Mouse (Mus musculus) heart, embryonic 12.5 days (tissue): ENCODE data around the gene Gpr107. TPM values are rescaled to one million over a fixed set of nuclear protein-coding genes. Genes with fewer than 3 reads are reported as not detected.

Source experiments
- ATAC-seq: fragments of 200-750 bp; cut with Nextera tagmentation; 2 replicates; pipeline ENCODE4 v1.8.0; 2017; ENCODE audit warnings: moderate TSS enrichment, moderate library complexity; ENCODE audit not compliant: insufficient number of reproducible peaks, low FRiP score
- H3K27ac ChIP-seq: fragments of 300-500 bp; sonication (generic); 2 replicates; pipeline ENCODE4 v1.5.1; 2016; ENCODE audit warnings: mild to moderate bottlenecking, moderate library complexity; ENCODE audit not compliant: poor library complexity, severe bottlenecking
- H3K27me3 ChIP-seq: fragments of 300-500 bp; sonication (generic); replicated peaks from 2 replicates; pipeline ENCODE4 v1.6.1; 2016; ENCODE audit warnings: mild to moderate bottlenecking, moderate library complexity
- H3K36me3 ChIP-seq: fragments of 300-500 bp; sonication (generic); 2 replicates; pipeline ENCODE4 v1.6.1; 2016; ENCODE audit warnings: mild to moderate bottlenecking, moderate library complexity
- H3K4me1 ChIP-seq: fragments of 300-500 bp; sonication (generic); replicated peaks from 2 replicates; pipeline ENCODE4 v1.6.1; 2016; ENCODE audit warnings: mild to moderate bottlenecking
- H3K4me2 ChIP-seq: fragments of 300-500 bp; sonication (generic); 2 replicates; pipeline ENCODE4 v1.6.1; 2016; ENCODE audit warnings: mild to moderate bottlenecking, moderate library complexity
- H3K4me3 ChIP-seq: fragments of 300-500 bp; sonication (generic); 2 replicates; pipeline ENCODE4 v1.5.1; 2016; ENCODE audit warnings: mild to moderate bottlenecking
- H3K9ac ChIP-seq: fragments of 300-500 bp; sonication (generic); 2 replicates; pipeline ENCODE4 v1.6.1; 2016; ENCODE audit warnings: mild to moderate bottlenecking, moderate library complexity
- H3K9me3 ChIP-seq: fragments of 300-500 bp; sonication (generic); replicated peaks from 2 replicates; pipeline ENCODE4 v1.6.1; 2016; ENCODE audit warnings: mild to moderate bottlenecking, moderate library complexity
- WGBS: fragments of 180-500 bp; shearing (Covaris S2); methylation state at CpG from one replicate; pipeline ENCODE4 v1.1.7; 2016; 5-methylcytosine and 5-hydroxymethylcytosine counted together
- polyA plus RNA-seq: library from polyadenylated mRNA; unstranded; fragments of >200 nt; fragmentation: Nextera tagmentation; extraction: Ambion mirVana; gene quantifications from 2 replicates; pipeline ENCODE4 v1.2.1, GENCODE M21; 2016

Gene Gpr107
- polyA plus RNA-seq, 1 experiment from 2014 or later: 37.4 TPM

GRCm38 (mm10) chr2:31200051-31200450 lies 47.9 kb downstream of the Gpr107 start:
- peak overlapping the region; percentile 50 for H3K27ac ChIP-seq
- H3K9ac ChIP-seq: no peak overlapping the region
- H3K4me3 ChIP-seq: no peak overlapping the region
- no peak overlapping the region for H3K4me2 ChIP-seq
- no peaks in the 10 kb centered on the region for H3K27me3 ChIP-seq
- H3K4me1 ChIP-seq: peaks cover 70% of the 10 kb centered on the region
- no peaks in the 10 kb centered on the region for H3K9me3 ChIP-seq
- H3K36me3 ChIP-seq: peaks cover 46% of the 10 kb centered on the region
- ATAC-seq: no peak
- WGBS: 56% methylated on average over 2 of the region's 2 CpGs

GRCm38 (mm10) chr2:31201851-31202250 lies 49.7 kb downstream of the Gpr107 start:
- Histone ChIP-seq H3K27me3 (no peaks in the 10 kb centered on the region), H3K4me3 (no peak overlapping the region), H3K9ac (peak overlapping the region; percentile 23; the same call in 1 of the 2 replicates), H3K4me2 (no peak overlapping the region), H3K36me3 (peaks cover 35% of the 10 kb centered on the region), H3K27ac (peak overlapping the region; percentile 80), H3K4me1 (peaks cover 85% of the 10 kb centered on the region), H3K9me3 (no peaks in the 10 kb centered on the region)
- ATAC-seq: no peak
- 31% methylated on average over 7 of the region's 7 CpGs for WGBS

- Histone ChIP-seq H3K9me3 (no peaks in the 10 kb centered on the region), H3K9ac (peak overlapping the region; percentile 23; the same call in 1 of the 2 replicates), H3K27me3 (no peaks in the 10 kb centered on the region), H3K4me3 (no peak overlapping the region), H3K4me1 (peaks cover 85% of the 10 kb centered on the region), H3K4me2 (no peak overlapping the region), H3K36me3 (peaks cover 33% of the 10 kb centered on the region), H3K27ac (peak overlapping the region; percentile 80)
- ATAC-seq: no peak
- 32% methylated on average over 3 of the region's 3 CpGs for WGBS
Observed at GRCm38 (mm10) chr2:31202357-31202756, 50.2 kb downstream of the Gpr107 start.

GRCm38 (mm10) chr2:31202956-31203355 lies 50.8 kb downstream of the Gpr107 start:
- Histone ChIP-seq H3K9me3 (no peaks in the 10 kb centered on the region), H3K4me3 (no peak overlapping the region), H3K4me1 (peaks cover 85% of the 10 kb centered on the region), H3K27ac (peak overlapping the region; percentile 80), H3K27me3 (no peaks in the 10 kb centered on the region), H3K36me3 (peaks cover 31% of the 10 kb centered on the region), H3K4me2 (no peak overlapping the region), H3K9ac (0 out of 2 replicates have a peak overlapping the region, but pooled peaks have one; percentile 23)
- ATAC-seq: no peak
- WGBS: 66% methylated on average over 4 of the region's 4 CpGs

- Histone ChIP-seq H3K36me3 (peaks cover 37% of the 10 kb centered on the region), H3K9ac (0 out of 2 replicates have a peak overlapping the region, but pooled peaks have one; percentile 6), H3K4me1 (peaks cover 85% of the 10 kb centered on the region), H3K4me3 (no peak overlapping the region), H3K27ac (peak overlapping the region; percentile 39), H3K27me3 (no peaks in the 10 kb centered on the region), H3K4me2 (no peak overlapping the region), H3K9me3 (no peaks in the 10 kb centered on the region)
- no peak for ATAC-seq
- 64% methylated on average over 5 of the region's 5 CpGs for WGBS
Observed at GRCm38 (mm10) chr2:31204677-31205076, 52.6 kb downstream of the Gpr107 start.

GRCm38 (mm10) chr2:31206211-31206610 lies 54.1 kb downstream of the Gpr107 start:
- H3K9me3 ChIP-seq: no peaks in the 10 kb centered on the region
- H3K27ac ChIP-seq: 0 out of 2 replicates have a peak overlapping the region, but pooled peaks have one; percentile 36
- H3K9ac ChIP-seq: 0 out of 2 replicates have a peak overlapping the region, but pooled peaks have one; percentile 22
- no peak overlapping the region for H3K4me2 ChIP-seq
- 86% methylated on average over 4 of the region's 4 CpGs for WGBS
- ATAC-seq: no peak
- H3K27me3 ChIP-seq: no peaks in the 10 kb centered on the region
- peaks cover 85% of the 10 kb centered on the region for H3K4me1 ChIP-seq
- no peak overlapping the region for H3K4me3 ChIP-seq
- peaks cover 47% of the 10 kb centered on the region for H3K36me3 ChIP-seq

GRCm38 (mm10) chr2:31206882-31207281 lies 54.8 kb downstream of the Gpr107 start:
- H3K27me3 ChIP-seq: no peaks in the 10 kb centered on the region
- peaks cover 85% of the 10 kb centered on the region for H3K4me1 ChIP-seq
- H3K4me2 ChIP-seq: no peak overlapping the region
- no peak overlapping the region for H3K4me3 ChIP-seq
- H3K27ac ChIP-seq: peak overlapping the region; percentile 84
- 66% methylated on average over 8 of the region's 8 CpGs for WGBS
- ATAC-seq: no peak
- H3K36me3 ChIP-seq: peaks cover 48% of the 10 kb centered on the region
- 0 out of 2 replicates have a peak overlapping the region, but pooled peaks have one; percentile 9 for H3K9ac ChIP-seq
- H3K9me3 ChIP-seq: no peaks in the 10 kb centered on the region

GRCm38 (mm10) chr2:31208544-31209142 lies 56.5 kb downstream of the Gpr107 start:
- H3K4me2 ChIP-seq: no peak overlapping the region
- H3K9ac ChIP-seq: no peak overlapping the region; the same call in 1 of the 2 replicates
- no peak for ATAC-seq
- no peaks in the 10 kb centered on the region for H3K27me3 ChIP-seq
- H3K4me1 ChIP-seq: peaks cover 87% of the 10 kb centered on the region
- 61% methylated on average over 13 of the region's 13 CpGs for WGBS
- H3K4me3 ChIP-seq: no peak overlapping the region
- H3K27ac ChIP-seq: peak overlapping the region; percentile 84
- H3K36me3 ChIP-seq: peaks cover 65% of the 10 kb centered on the region
- no peaks in the 10 kb centered on the region for H3K9me3 ChIP-seq

- no peaks in the 10 kb centered on the region for H3K27me3 ChIP-seq
- H3K4me1 ChIP-seq: peaks cover 90% of the 10 kb centered on the region
- H3K27ac ChIP-seq: peak overlapping the region; percentile 96
- no peaks in the 10 kb centered on the region for H3K9me3 ChIP-seq
- no peak overlapping the region for H3K4me3 ChIP-seq
- ATAC-seq: no peak
- WGBS: 79% methylated on average over 4 of the region's 4 CpGs
- H3K9ac ChIP-seq: no peak overlapping the region
- H3K36me3 ChIP-seq: peaks cover 67% of the 10 kb centered on the region
- no peak overlapping the region for H3K4me2 ChIP-seq
Observed at GRCm38 (mm10) chr2:31209525-31209924, 57.4 kb downstream of the Gpr107 start.

- Histone ChIP-seq H3K27ac (peak overlapping the region; percentile 96), H3K9me3 (no peaks in the 10 kb centered on the region), H3K4me3 (peak overlapping the region; percentile 2), H3K27me3 (no peaks in the 10 kb centered on the region), H3K4me2 (peak overlapping the region; percentile 38), H3K9ac (peak overlapping the region; percentile 62; the same call in 1 of the 2 replicates), H3K36me3 (peaks cover 72% of the 10 kb centered on the region), H3K4me1 (peaks cover 91% of the 10 kb centered on the region)
- ATAC-seq: peak; percentile 42; the same call in 1 of the 2 replicates
- 54% methylated on average over 11 of the region's 11 CpGs for WGBS
Observed at GRCm38 (mm10) chr2:31210144-31210847, 58.2 kb downstream of the Gpr107 start.

GRCm38 (mm10) chr2:31211204-31211603 lies 59.1 kb downstream of the Gpr107 start:
- peak overlapping the region; percentile 96 for H3K27ac ChIP-seq
- H3K4me1 ChIP-seq: peaks cover 92% of the 10 kb centered on the region
- H3K36me3 ChIP-seq: peaks cover 79% of the 10 kb centered on the region
- 56% methylated on average over 3 of the region's 3 CpGs for WGBS
- ATAC-seq: no peak
- H3K4me2 ChIP-seq: peak overlapping the region; percentile 21
- no peaks in the 10 kb centered on the region for H3K9me3 ChIP-seq
- H3K27me3 ChIP-seq: no peaks in the 10 kb centered on the region
- peak overlapping the region; percentile 6; the same call in 1 of the 2 replicates for H3K4me3 ChIP-seq
- peak overlapping the region; percentile 62 for H3K9ac ChIP-seq
